8 mouse cellular contexts compared by ENCODE assay signal in genomic region chr11:29525988-29526794, GRCm38 (mm10). TPM values are rescaled to one million over a fixed set of nuclear protein-coding genes. Genes with fewer than 3 reads are reported as not detected.
DNase-seq lines count a peak whose midpoint lies in the region; ATAC-seq lines count a peak whose summit lies in the region.

TSS of gene Mtif2 (plus strand) at chr11:29526408.

- H3K27ac ChIP-seq in embryonic facial prominence, embryonic 12.5 days, result peak within 1 kb of the TSS; percentile 84
- peak within 1 kb of the TSS; percentile 40 for H3K27ac ChIP-seq in midbrain, embryonic 11.5 days (ENCODE audit: low read depth, low read length)

- intact Hi-C loops in left cerebral cortex, postnatal 4 days (cut with DNase I), result loop anchor here (10.0 kb wide), 1 partner anchor 151 kb away; the partner anchor contains the start of gene Ccdc88a

- peaks cover 8% of the 10 kb centered on the region; the same call in 1 of the 2 replicates for H3K36me3 ChIP-seq in embryonic facial prominence, embryonic 12.5 days
- peaks cover 4% of the 10 kb centered on the region; the same call in 1 of the 2 replicates for H3K36me3 ChIP-seq in midbrain, embryonic 11.5 days (ENCODE audit: control insufficient read depth, insufficient read depth, low read length)

- peak; percentile 89 for ATAC-seq in embryonic facial prominence, embryonic 12.5 days (ENCODE audit: insufficient number of reproducible peaks, insufficient read depth, low FRiP score, low TSS enrichment)
- ATAC-seq in midbrain, embryonic 11.5 days (ENCODE audit: low FRiP score), result peak; percentile 98

- no peaks in the 10 kb centered on the region for H3K9me3 ChIP-seq in embryonic facial prominence, embryonic 12.5 days
- H3K9me3 ChIP-seq in midbrain, embryonic 11.5 days (ENCODE audit: control insufficient read depth, low read length), result no peaks in the 10 kb centered on the region

- WGBS in embryonic facial prominence, embryonic 12.5 days, result 3% methylated on average over 47 of the region's 47 CpGs
- 3% methylated on average over 47 of the region's 47 CpGs for WGBS in midbrain, embryonic 11.5 days

- peak within 1 kb of the TSS; percentile 66 for H3K9ac ChIP-seq in embryonic facial prominence, embryonic 12.5 days
- peak within 1 kb of the TSS; percentile 87 for H3K9ac ChIP-seq in midbrain, embryonic 11.5 days (ENCODE audit: low read length)

- peak within 1 kb of the TSS; percentile 68 for H3K4me3 ChIP-seq in embryonic facial prominence, embryonic 12.5 days
- peak within 1 kb of the TSS; percentile 71 for H3K4me3 ChIP-seq in midbrain, embryonic 11.5 days (ENCODE audit: low read depth, low read length)

- peak; percentile 90 for DNase-seq in adrenal gland, postnatal 14 days
- peak; percentile 99 for DNase-seq in heart, adult 11 months
- peak; percentile 79 for DNase-seq in kidney, adult 11 months
- peak; percentile 85 for DNase-seq in left cerebral cortex, postnatal 4 days
- peak; percentile 98 for DNase-seq in midbrain, embryonic 11.5 days (ENCODE audit: low spot score, missing footprints)
- DNase-seq in right cerebral cortex, postnatal 4 days, result peak; percentile 81
- DNase-seq in yolk sac, embryonic 10.5 days (ENCODE audit: low spot score), result peak; percentile 90

- peaks cover 7% of the 10 kb centered on the region for H3K4me1 ChIP-seq in embryonic facial prominence, embryonic 12.5 days
- no peaks in the 10 kb centered on the region for H3K4me1 ChIP-seq in midbrain, embryonic 11.5 days (ENCODE audit: control insufficient read depth, insufficient read depth, low read length)

- H3K4me2 ChIP-seq in embryonic facial prominence, embryonic 12.5 days (replicated peaks), result peak within 1 kb of the TSS; percentile 71
- H3K4me2 ChIP-seq in midbrain, embryonic 11.5 days, result peak within 1 kb of the TSS; percentile 70

- no peaks in the 10 kb centered on the region for H3K27me3 ChIP-seq in embryonic facial prominence, embryonic 12.5 days
- H3K27me3 ChIP-seq in midbrain, embryonic 11.5 days (ENCODE audit: control insufficient read depth, insufficient read depth, low read length), result no peaks in the 10 kb centered on the region

RNA-seq across cellular contexts. Expression of gene Mtif2, which starts in this region (rescaled TPM):
- 54.4 and 57.0 TPM in 2 replicates for total RNA-seq in adrenal gland, postnatal 14 days (2021)
- polyA plus RNA-seq in embryonic facial prominence, embryonic 12.5 days (2016; fragmentation: Nextera tagmentation; extraction: Ambion mirVana), result 50.8 and 51.6 TPM in 2 replicates
- total RNA-seq in left cerebral cortex, postnatal 4 days (2021), result 10 to 100 TPM; 33.2 to 40.3 TPM
- 39.9 and 44.6 TPM in 2 replicates for polyA plus RNA-seq in midbrain, embryonic 11.5 days (2014; fragmentation: Nextera tagmentation; extraction: Ambion mirVana)

Comparison
In these comparisons a context has a peak if more than half of its experiments do, and no peak if none do; other contexts are left out.
1. Peak in every context shown above with its lines: DNase-seq, ATAC-seq, H3K4me3 ChIP-seq and H3K27ac ChIP-seq.